Mouse (Mus musculus) thymus, postnatal 4 days (tissue): ENCODE measurements around the gene Klf6.

Experiments used
- DNase-seq: peaks from one replicate; pipeline ENCODE4 v3.0.0; 2021

The Klf6 gene

DNA sequence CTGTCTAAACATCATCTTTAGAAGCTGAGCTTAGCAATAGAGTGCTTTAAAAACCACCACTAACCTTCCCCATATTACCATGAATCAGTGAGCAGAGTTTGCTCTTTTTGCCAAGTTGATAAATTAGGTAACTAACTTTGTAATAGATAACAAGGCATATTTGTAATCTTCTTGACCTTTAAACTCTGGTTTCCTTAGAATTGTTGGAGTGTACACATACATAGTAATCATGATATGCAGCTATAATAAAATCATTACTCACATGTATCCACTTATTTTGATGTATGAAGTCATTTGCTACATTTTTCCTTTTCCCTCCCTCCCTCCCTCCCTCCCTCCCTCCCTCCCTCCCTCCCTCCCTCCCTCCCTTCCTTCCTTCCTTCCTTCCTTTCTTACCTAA is 56.1 kb downstream of the Klf6 start:
- DNase-seq: no peak

DNA sequence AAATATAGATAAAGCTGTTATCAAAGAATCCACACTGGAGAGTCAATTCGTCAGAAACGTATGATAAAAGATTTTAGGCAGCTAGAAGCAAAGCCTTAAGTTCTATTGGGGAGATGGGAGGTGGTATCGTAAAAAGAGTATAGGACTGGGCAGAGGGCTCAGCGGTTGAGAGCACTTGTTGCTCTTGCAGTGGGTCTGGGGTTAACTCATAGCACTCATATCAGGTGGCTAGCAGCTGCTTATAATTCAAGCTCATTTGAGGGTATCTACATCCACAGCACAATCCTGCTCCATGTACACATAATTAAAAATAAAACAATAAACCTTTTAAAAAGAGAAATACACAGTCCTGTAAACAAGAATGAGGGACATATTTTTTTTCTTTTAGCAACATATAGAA is 58.7 kb downstream of the Klf6 start:
- DNase-seq: no peak
